Mouse (Mus musculus) neural tube, embryonic 13.5 days (tissue): ENCODE results near the gene Actn4. TPM values are rescaled to one million over a fixed set of nuclear protein-coding genes. Genes with fewer than 3 reads are reported as not detected.

Source experiments
- ATAC-seq: fragments of 200-750 bp; cut with Nextera tagmentation; 2 replicates; pipeline ENCODE4 v1.8.0; 2017; ENCODE audit warnings: low read depth, mild to moderate bottlenecking, moderate TSS enrichment, moderate library complexity
- H3K27ac ChIP-seq: fragments of 300-500 bp; sonication (generic); replicated peaks from 2 replicates; pipeline ENCODE4 v1.5.1; 2015; ENCODE audit warnings: moderate library complexity, mild to moderate bottlenecking, inconsistent platforms
- H3K27me3 ChIP-seq: fragments of 300-500 bp; sonication (generic); 2 replicates; pipeline ENCODE4 v1.6.1; 2015; ENCODE audit warnings: mild to moderate bottlenecking, inconsistent platforms
- H3K36me3 ChIP-seq: fragments of 300-500 bp; sonication (generic); 2 replicates; pipeline ENCODE4 v1.6.1; 2015; ENCODE audit warnings: mild to moderate bottlenecking, inconsistent platforms
- H3K4me1 ChIP-seq: fragments of 300-500 bp; sonication (generic); replicated peaks from 2 replicates; pipeline ENCODE4 v1.6.1; 2015; ENCODE audit warnings: inconsistent platforms
- H3K4me2 ChIP-seq: fragments of 300-500 bp; sonication (generic); 2 replicates; pipeline ENCODE4 v1.6.1; 2015; ENCODE audit warnings: inconsistent platforms, mild to moderate bottlenecking, moderate library complexity
- H3K4me3 ChIP-seq: fragments of 300-500 bp; sonication (generic); 2 replicates; pipeline ENCODE4 v1.5.1; 2015; ENCODE audit warnings: mild to moderate bottlenecking, inconsistent platforms
- H3K9ac ChIP-seq: fragments of 300-500 bp; sonication (generic); 2 replicates; pipeline ENCODE4 v1.6.1; 2015; ENCODE audit warnings: moderate library complexity, mild to moderate bottlenecking, inconsistent platforms
- H3K9me3 ChIP-seq: fragments of 300-500 bp; sonication (generic); 2 replicates; pipeline ENCODE4 v1.6.1; 2016; ENCODE audit warnings: inconsistent platforms
- WGBS: fragments of 180-500 bp; shearing (Covaris S2); methylation state at CpG from one replicate; pipeline ENCODE4 v1.1.7; 2015; 5-methylcytosine and 5-hydroxymethylcytosine counted together
- polyA plus RNA-seq: library from polyadenylated mRNA; unstranded; fragments of >200 nt; fragmentation: Nextera tagmentation; extraction: Ambion mirVana; gene quantifications from 2 replicates; pipeline ENCODE4 v1.2.1, GENCODE M21; 2015

Actn4 gene
- polyA plus RNA-seq, 1 experiment from 2014 or later = 142 TPM

GRCm38 (mm10) chr7:28966751-28967505 is 4.8 kb upstream of the Actn4 start:
- WGBS = 69% methylated on average over 4 of the region's 4 CpGs
- Histone ChIP-seq H3K27me3 (no peaks in the 10 kb centered on the region), H3K36me3 (peaks cover 28% of the 10 kb centered on the region), H3K4me2 (no peak overlapping the region), H3K9me3 (no peaks in the 10 kb centered on the region), H3K27ac (no peak overlapping the region), H3K4me3 (no peak overlapping the region), H3K9ac (no peak overlapping the region), H3K4me1 (peaks cover 5% of the 10 kb centered on the region; the same call in 1 of the 2 replicates)
- no peak for ATAC-seq

- ATAC-seq = no peak
- H3K9me3 ChIP-seq = no peaks in the 10 kb centered on the region
Measured at GRCm38 (mm10) chr7:28966181-28966580, 4.0 kb upstream of the Actn4 start.

GRCm38 (mm10) chr7:28965346-28965840 is 3.3 kb upstream of the Actn4 start:
- Histone ChIP-seq H3K36me3 (peaks cover 14% of the 10 kb centered on the region; the same call in 1 of the 2 replicates), H3K9me3 (no peaks in the 10 kb centered on the region), H3K9ac (no peak overlapping the region), H3K27me3 (no peaks in the 10 kb centered on the region), H3K27ac (no peak overlapping the region), H3K4me2 (no peak overlapping the region), H3K4me1 (peaks cover 16% of the 10 kb centered on the region), H3K4me3 (no peak overlapping the region)
- 78% methylated on average over 5 of the region's 5 CpGs for WGBS
- ATAC-seq = no peak

More at GRCm38 (mm10) chr7:28966181-28966580, 4.0 kb upstream of the Actn4 start:
- Histone ChIP-seq H3K4me2 (no peak overlapping the region), H3K4me3 (no peak overlapping the region), H3K9ac (no peak overlapping the region), H3K36me3 (peaks cover 20% of the 10 kb centered on the region), H3K27me3 (no peaks in the 10 kb centered on the region), H3K4me1 (peaks cover 8% of the 10 kb centered on the region), H3K27ac (no peak overlapping the region)
- WGBS = 88% methylated on average over 4 of the region's 5 CpGs

GRCm38 (mm10) chr7:28963399-28963923 is 1.3 kb upstream of the Actn4 start:
- Histone ChIP-seq H3K4me3 (no peak overlapping the region), H3K9ac (no peak overlapping the region), H3K9me3 (no peaks in the 10 kb centered on the region), H3K36me3 (no peaks in the 10 kb centered on the region), H3K27ac (peak overlapping the region; percentile 86; the same call in 1 of the 2 replicates), H3K4me2 (no peak overlapping the region), H3K4me1 (peaks cover 36% of the 10 kb centered on the region), H3K27me3 (no peaks in the 10 kb centered on the region)
- no peak for ATAC-seq
- 82% methylated on average over 3 of the region's 3 CpGs for WGBS

GRCm38 (mm10) chr7:28961584-28961926 is 585 bp downstream of the Actn4 start:
- peak overlapping the region; percentile 98 for H3K9ac ChIP-seq
- no peaks in the 10 kb centered on the region for H3K36me3 ChIP-seq
- peaks cover 53% of the 10 kb centered on the region for H3K4me1 ChIP-seq
- H3K4me2 ChIP-seq = peak overlapping the region; percentile 90
- H3K27ac ChIP-seq = peak overlapping the region; percentile 88
- peak overlapping the region; percentile 95 for H3K4me3 ChIP-seq
- ATAC-seq = peak; percentile 10; the same call in 1 of the 2 replicates
- 1% methylated on average over 7 of the region's 7 CpGs for WGBS
- H3K27me3 ChIP-seq = no peaks in the 10 kb centered on the region
- no peaks in the 10 kb centered on the region for H3K9me3 ChIP-seq

GRCm38 (mm10) chr7:28960354-28961046 is 1.6 kb downstream of the Actn4 start:
- Histone ChIP-seq H3K4me2 (peak overlapping the region; percentile 90), H3K27ac (no peak overlapping the region)

GRCm38 (mm10) chr7:28959505-28960045 is 2.6 kb downstream of the Actn4 start:
- 42% methylated on average over 6 of the region's 6 CpGs for WGBS

More at GRCm38 (mm10) chr7:28960354-28961046, 1.6 kb downstream of the Actn4 start:
- Histone ChIP-seq H3K9ac (peak overlapping the region; percentile 98), H3K4me1 (peaks cover 61% of the 10 kb centered on the region), H3K27me3 (no peaks in the 10 kb centered on the region), H3K36me3 (no peaks in the 10 kb centered on the region), H3K9me3 (no peaks in the 10 kb centered on the region), H3K4me3 (peak overlapping the region; percentile 95)
- ATAC-seq = no peak
- 29% methylated on average over 9 of the region's 9 CpGs for WGBS

GRCm38 (mm10) chr7:28958770-28959169 is 3.4 kb downstream of the Actn4 start:
- 0 out of 2 replicates have a peak overlapping the region, but pooled peaks have one; percentile 95 for H3K4me3 ChIP-seq
- ATAC-seq = no peak
- no peaks in the 10 kb centered on the region for H3K27me3 ChIP-seq
- H3K27ac ChIP-seq = no peak overlapping the region
- H3K4me1 ChIP-seq = peaks cover 77% of the 10 kb centered on the region
- peak overlapping the region; percentile 90 for H3K4me2 ChIP-seq
- H3K9ac ChIP-seq = no peak overlapping the region
- 62% methylated on average over 1 of the region's 1 CpGs for WGBS
- no peaks in the 10 kb centered on the region for H3K36me3 ChIP-seq
- H3K9me3 ChIP-seq = no peaks in the 10 kb centered on the region

More at GRCm38 (mm10) chr7:28959505-28960045, 2.6 kb downstream of the Actn4 start:
- no peaks in the 10 kb centered on the region for H3K9me3 ChIP-seq
- H3K4me3 ChIP-seq = peak overlapping the region; percentile 95
- ATAC-seq = no peak
- H3K4me2 ChIP-seq = peak overlapping the region; percentile 90
- H3K36me3 ChIP-seq = no peaks in the 10 kb centered on the region
- 0 out of 2 replicates have a peak overlapping the region, but pooled peaks have one; percentile 24 for H3K27ac ChIP-seq
- peak overlapping the region; percentile 98 for H3K9ac ChIP-seq
- H3K4me1 ChIP-seq = peaks cover 71% of the 10 kb centered on the region
- H3K27me3 ChIP-seq = no peaks in the 10 kb centered on the region

- Histone ChIP-seq H3K4me3 (no peak overlapping the region), H3K4me1 (peaks cover 83% of the 10 kb centered on the region), H3K9ac (no peak overlapping the region), H3K9me3 (no peaks in the 10 kb centered on the region), H3K27me3 (no peaks in the 10 kb centered on the region), H3K4me2 (no peak overlapping the region), H3K27ac (no peak overlapping the region), H3K36me3 (no peaks in the 10 kb centered on the region)
- WGBS = 77% methylated on average over 1 of the region's 1 CpGs
- no peak for ATAC-seq
Measured at GRCm38 (mm10) chr7:28957997-28958725, 4.0 kb downstream of the Actn4 start.

GRCm38 (mm10) chr7:28957286-28957685 is 4.9 kb downstream of the Actn4 start:
- Histone ChIP-seq H3K36me3 (no peaks in the 10 kb centered on the region), H3K4me3 (no peak overlapping the region), H3K27ac (no peak overlapping the region), H3K4me1 (peaks cover 87% of the 10 kb centered on the region), H3K9ac (no peak overlapping the region), H3K27me3 (no peaks in the 10 kb centered on the region), H3K4me2 (no peak overlapping the region), H3K9me3 (no peaks in the 10 kb centered on the region)
- WGBS = 79% methylated on average over 6 of the region's 6 CpGs
- no peak for ATAC-seq

- H3K36me3 ChIP-seq = no peaks in the 10 kb centered on the region; the same call in 1 of the 2 replicates
- H3K27ac ChIP-seq = no peak overlapping the region
- no peak overlapping the region for H3K4me3 ChIP-seq
- WGBS = 95% methylated on average over 1 of the region's 1 CpGs
- H3K9me3 ChIP-seq = no peaks in the 10 kb centered on the region
- no peak overlapping the region for H3K4me2 ChIP-seq
- H3K4me1 ChIP-seq = peaks cover 92% of the 10 kb centered on the region
- no peak for ATAC-seq
- no peak overlapping the region for H3K9ac ChIP-seq
- no peaks in the 10 kb centered on the region for H3K27me3 ChIP-seq
Measured at GRCm38 (mm10) chr7:28956270-28956669, 5.9 kb downstream of the Actn4 start.
